11 mouse cellular contexts compared by ENCODE assay signal in the genomic region with DNA sequence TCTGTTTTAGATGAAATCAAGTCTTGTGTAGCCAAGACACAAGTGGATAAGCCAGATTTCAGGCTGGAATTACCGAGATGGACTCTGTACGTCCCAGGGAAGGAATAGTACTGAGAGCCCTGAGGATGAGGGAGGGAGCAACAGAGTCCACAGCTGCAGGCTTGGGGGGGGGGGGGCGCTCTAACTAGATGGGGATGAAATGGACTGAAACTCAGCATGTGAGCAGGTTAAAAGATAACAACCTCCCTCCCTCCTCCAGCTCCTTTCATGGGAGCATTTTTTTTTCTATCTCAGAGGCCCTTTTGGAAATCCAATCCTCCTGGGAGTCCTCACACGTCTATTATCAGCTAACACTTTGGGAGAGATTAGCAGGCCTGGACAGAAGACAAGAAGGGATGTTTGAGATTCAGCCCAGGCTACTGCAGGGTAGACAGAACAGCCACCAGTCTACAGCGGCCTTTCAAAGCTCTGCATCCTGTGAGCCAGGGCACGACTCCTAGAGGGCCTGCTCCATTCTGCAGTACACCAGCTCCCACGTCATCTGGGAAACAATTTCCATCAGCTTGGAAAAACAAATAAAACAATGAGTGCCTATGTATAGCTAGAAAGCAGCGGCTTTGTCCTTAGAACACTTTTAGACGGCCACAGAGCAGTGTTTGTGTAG. TPM values are rescaled to one million over a fixed set of nuclear protein-coding genes. Genes with fewer than 3 reads are reported as not detected.
DNase-seq lines count a peak whose midpoint lies in the region; ATAC-seq and TF ChIP-seq lines count a peak whose summit lies in the region.
"Had no signal": no experiment of that assay in that cellular context is flagged by ENCODE, and none has a peak within 500 bp of the region (broad histone marks: within the 10 kb centered on the region; RNA-seq: fewer than 3 reads in every experiment).

No protein-coding gene starts in this region.

- WGBS in heart, embryonic 11.5 days (ENCODE audit: insufficient replicate concordance): 10% methylated on average over 9 of the region's 9 CpGs
- WGBS in kidney, embryonic 16.5 days: 18% methylated on average over 9 of the region's 9 CpGs
- 13% methylated on average over 9 of the region's 9 CpGs for WGBS in heart, postnatal 0 days

- peaks cover 64% of the 10 kb centered on the region for H3K4me1 ChIP-seq in heart, embryonic 11.5 days (ENCODE audit: control insufficient read depth, insufficient read depth, low read length)
- H3K4me1 ChIP-seq in kidney, embryonic 16.5 days (ENCODE audit: insufficient read depth, low read length): peaks cover 59% of the 10 kb centered on the region
- peaks cover 40% of the 10 kb centered on the region for H3K4me1 ChIP-seq in heart, postnatal 0 days (ENCODE audit: control insufficient read depth, insufficient read depth)

- TF ChIP-seq EP300 in heart, postnatal 0 days (IDR thresholded peaks at IDR 0.05; ENCODE audit: low read depth): no peak

- ATAC-seq in heart, embryonic 11.5 days (replicated peaks; ENCODE audit: insufficient number of reproducible peaks, low FRiP score, low TSS enrichment): peak; percentile 54; the same call in 1 of the 2 replicates
- no peak for ATAC-seq in kidney, embryonic 16.5 days (ENCODE audit: low FRiP score, low TSS enrichment)
- 0 out of 2 replicates have a peak, but pooled peaks have one; percentile 25 for ATAC-seq in heart, postnatal 0 days (ENCODE audit: insufficient read depth, low read depth)
- no peak for ATAC-seq in erythroblast, adult 5-6 weeks (replicated peaks; ENCODE audit: low FRiP score, poor library complexity, severe bottlenecking)

- TF ChIP-seq POLR2A in brain, embryonic 14.5 days (IDR thresholded peaks at IDR 0.05; ENCODE audit: borderline replicate concordance, extremely low read depth, insufficient read depth, insufficient read length, poor library complexity, severe bottlenecking): no peak

- H3K4me3 ChIP-seq in heart, embryonic 11.5 days (ENCODE audit: low read depth, low read length): no peak overlapping the region
- H3K4me3 ChIP-seq in kidney, embryonic 16.5 days (ENCODE audit: low read length): no peak overlapping the region
- no peak overlapping the region for H3K4me3 ChIP-seq in heart, postnatal 0 days (ENCODE audit: low read depth, low read length)

- no peaks in the 10 kb centered on the region for H3K27me3 ChIP-seq in heart, embryonic 11.5 days (ENCODE audit: control insufficient read depth, insufficient read depth, low read length)
- 0 out of 2 replicates have a peak, but pooled peaks cover 3% of the 10 kb centered on the region for H3K27me3 ChIP-seq in kidney, embryonic 16.5 days (ENCODE audit: insufficient read depth, low read length)
- H3K27me3 ChIP-seq in heart, postnatal 0 days (ENCODE audit: control insufficient read depth, insufficient read depth, low read length): peaks cover 18% of the 10 kb centered on the region; the same call in 1 of the 2 replicates

- H3K9me3 ChIP-seq in heart, embryonic 11.5 days (replicated peaks; ENCODE audit: control insufficient read depth, low read length): no peaks in the 10 kb centered on the region
- no peaks in the 10 kb centered on the region for H3K9me3 ChIP-seq in kidney, embryonic 16.5 days (ENCODE audit: low read length)
- H3K9me3 ChIP-seq in heart, postnatal 0 days (replicated peaks; ENCODE audit: control insufficient read depth, low read length): no peaks in the 10 kb centered on the region

- H3K27ac ChIP-seq in heart, embryonic 11.5 days (ENCODE audit: low read depth, low read length): peak overlapping the region; percentile 47; the same call in 1 of the 2 replicates
- peak overlapping the region; percentile 33; the same call in 1 of the 2 replicates for H3K27ac ChIP-seq in kidney, embryonic 16.5 days (ENCODE audit: low read length)
- H3K27ac ChIP-seq in heart, postnatal 0 days (ENCODE audit: low read depth): no peak overlapping the region

- no peaks in the 10 kb centered on the region for H3K36me3 ChIP-seq in heart, embryonic 11.5 days (ENCODE audit: control insufficient read depth, insufficient read depth, low read length)
- no peaks in the 10 kb centered on the region for H3K36me3 ChIP-seq in kidney, embryonic 16.5 days (ENCODE audit: insufficient read depth, low read length)
- H3K36me3 ChIP-seq in heart, postnatal 0 days (replicated peaks; ENCODE audit: control insufficient read depth, insufficient read depth, low read length): no peaks in the 10 kb centered on the region

- no peak for TF ChIP-seq CTCF in brain, embryonic 14.5 days (IDR thresholded peaks at IDR 0.05; ENCODE audit: borderline replicate concordance, extremely low read depth, insufficient read depth, insufficient read length)
- no peak for TF ChIP-seq CTCF in heart, postnatal 0 days (IDR thresholded peaks at IDR 0.05; ENCODE audit: low read depth)

- no peak for DNase-seq in heart, adult 9 months (ENCODE audit: low spot score in 2 of 2)
- no peak for DNase-seq in kidney, adult 18-20 months
- peak; percentile 62 for DNase-seq in brain, embryonic 14.5 days (ENCODE audit: low read depth)
- DNase-seq in heart, postnatal 0 days (ENCODE audit: low spot score): no peak
- DNase-seq: cerebellum, adult 8-10 months; gastrocnemius, postnatal 25 days; lung, adult 2 months; thymus, postnatal 4 days had no signal

- no peak overlapping the region for H3K4me2 ChIP-seq in heart, embryonic 11.5 days
- no peak overlapping the region for H3K4me2 ChIP-seq in kidney, embryonic 16.5 days (replicated peaks; ENCODE audit: low read depth, low read length)
- H3K4me2 ChIP-seq in heart, postnatal 0 days (ENCODE audit: low read depth, low read length): no peak overlapping the region

- H3K9ac ChIP-seq in heart, embryonic 11.5 days (ENCODE audit: low read depth, low read length): no peak overlapping the region
- no peak overlapping the region for H3K9ac ChIP-seq in kidney, embryonic 16.5 days (replicated peaks; ENCODE audit: low read length)
- no peak overlapping the region for H3K9ac ChIP-seq in heart, postnatal 0 days (replicated peaks; ENCODE audit: low read depth, low read length)

RNA-seq across cellular contexts. Expression of a gene that starts 50.8 kb away (rescaled TPM):
- polyA plus RNA-seq in heart, embryonic 11.5 days (2014; fragmentation: Nextera tagmentation; extraction: Ambion mirVana): 4.4 and 5.0 TPM in 2 replicates
- polyA plus RNA-seq in kidney, embryonic 16.5 days (2015; fragmentation: Nextera tagmentation; extraction: Ambion mirVana): 4.1 and 4.8 TPM in 2 replicates
- 9.7 and 17.6 TPM in 2 replicates for polyA plus RNA-seq in brain, embryonic 14.5 days (2012; rRNA removed)
- total RNA-seq in heart, postnatal 0 days (2014; rRNA removed; ENCODE audit: low replicate concordance): 39.3 and 53.4 TPM in 2 replicates
- 1.6 and 2.0 TPM in 2 replicates for polyA plus RNA-seq in heart, postnatal 0 days (2015; fragmentation: Nextera tagmentation; extraction: Ambion mirVana)
- 12.1 and 15.2 TPM in 2 replicates for total RNA-seq in erythroblast, adult 5-6 weeks (2015; ENCODE audit: low replicate concordance)
- 10.6 and 13.5 TPM in 2 replicates for total RNA-seq in erythroblast, adult 5-6 weeks (2017; ENCODE audit: low replicate concordance)

Comparison
In these comparisons a context has a peak if more than half of its experiments do, and no peak if none do; other contexts are left out.
1. ATAC-seq: peak in heart, embryonic 11.5 days (single experiment) and heart, postnatal 0 days (single experiment); none in kidney, embryonic 16.5 days (single experiment) and erythroblast, adult 5-6 weeks (single experiment).